Mouse (Mus musculus): ENCODE results near the gene Tnfaip8l3.

Gene Tnfaip8l3

GRCm38 (mm10) chr9:53990921-53991320 lies 77.3 kb downstream of the Tnfaip8l3 start:
- DNase-seq (ENCODE audit: low spot score), result peak; percentile 86

GRCm38 (mm10) chr9:53986972-53987371 lies 81.2 kb downstream of the Tnfaip8l3 start:
- peak; percentile 69 for DNase-seq (ENCODE audit: low spot score)

GRCm38 (mm10) chr9:53984868-53985267 lies 83.3 kb downstream of the Tnfaip8l3 start:
- peak; percentile 79 for DNase-seq (ENCODE audit: low spot score)

GRCm38 (mm10) chr9:53975122-53975518 lies 93.1 kb downstream of the Tnfaip8l3 start, which contains the start of gene Elmod1:
TSS of gene Elmod1 (minus strand) at chr9:53975301.
- DNase-seq (ENCODE audit: low spot score), result peak; percentile 67

GRCm38 (mm10) chr9:53974328-53975121 lies 93.7 kb downstream of the Tnfaip8l3 start:
- DNase-seq (ENCODE audit: low spot score), result peak; percentile 58

GRCm38 (mm10) chr9:53973929-53974327 lies 94.3 kb downstream of the Tnfaip8l3 start:
- peak; percentile 27 for DNase-seq (ENCODE audit: low spot score)
